20 mouse cellular contexts compared by ENCODE assay signal in the genomic region with DNA sequence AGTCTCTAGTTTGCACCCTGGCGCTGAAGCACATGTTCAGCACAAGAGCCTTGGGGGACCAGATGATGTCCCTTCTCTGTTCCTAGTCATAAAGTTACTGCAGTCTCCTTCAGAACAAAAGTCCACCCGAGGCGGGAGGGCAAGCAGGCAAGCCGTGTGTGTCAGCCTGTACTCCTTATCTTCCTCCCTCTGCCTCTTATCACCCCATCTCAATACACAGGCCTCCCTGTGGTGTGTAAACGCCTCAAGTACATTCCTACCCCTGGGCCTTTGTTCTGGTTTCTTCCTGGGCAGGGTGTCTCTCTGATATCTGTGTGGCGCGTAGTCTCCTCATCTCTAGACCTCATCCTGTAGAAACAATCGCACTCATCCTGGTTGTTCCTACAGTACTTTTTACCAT. TPM values are rescaled to one million over a fixed set of nuclear protein-coding genes. Genes with fewer than 3 reads are reported as not detected.
"Had no signal": no experiment of that assay in that cellular context is flagged by ENCODE, and none has a peak within 500 bp of the region (broad histone marks: within the 10 kb centered on the region; RNA-seq: fewer than 3 reads in every experiment).

No protein-coding gene starts in this region.

- H3K4me2 ChIP-seq: limb, embryonic 13.5 days; liver, embryonic 12.5 days; liver, embryonic 15.5 days; midbrain, embryonic 11.5 days had no signal

- H3K4me3 ChIP-seq: layer of hippocampus, adult 2 months; limb, embryonic 10.5 days; limb, embryonic 13.5 days; liver, embryonic 12.5 days; liver, embryonic 15.5 days had no signal

- H3K27ac ChIP-seq: kidney, postnatal 0 days; layer of hippocampus, adult 2 months; limb, embryonic 10.5 days; limb, embryonic 13.5 days; liver, embryonic 12.5 days; liver, embryonic 15.5 days; stomach, postnatal 0 days had no signal

- H3K9me3 ChIP-seq: limb, embryonic 10.5 days; limb, embryonic 13.5 days; liver, embryonic 12.5 days; liver, embryonic 15.5 days had no signal

- H3K36me3 ChIP-seq: limb, embryonic 10.5 days; limb, embryonic 13.5 days; liver, embryonic 12.5 days; liver, embryonic 15.5 days had no signal

- ATAC-seq: liver, embryonic 12.5 days had no signal

- H3K4me1 ChIP-seq: limb, embryonic 10.5 days had no signal

- DNase-seq: kidney, postnatal 25 days; layer of hippocampus, adult 9-11 months; liver; lung, adult 18-20 months; lung, postnatal 14 days; lung, postnatal 4 days; midbrain, embryonic 14.5 days; right cerebral cortex, postnatal 4 days; thymus, adult 18-20 months; thymus, postnatal 36 days had no signal

- H3K27me3 ChIP-seq: limb, embryonic 13.5 days had no signal

- H3K9ac ChIP-seq: limb, embryonic 13.5 days; liver, embryonic 12.5 days; liver, embryonic 15.5 days had no signal

RNA-seq across cellular contexts. Expression of a gene that starts 33.5 kb away (rescaled TPM):
- polyA plus RNA-seq: midbrain, postnatal 0 days; stomach, embryonic 14.5 days had no signal
